Mouse (Mus musculus): ENCODE results near the gene Dclk1.

Gene Dclk1

GRCm38 (mm10) chr3:55397752-55398693, 155.9 kb downstream of the Dclk1 start:
- DNase-seq (ENCODE audit: extremely low read depth, low read depth), result no peak

GRCm38 (mm10) chr3:55401236-55401635, 159.1 kb downstream of the Dclk1 start:
- no peak for DNase-seq (ENCODE audit: extremely low read depth, low read depth)

DNA sequence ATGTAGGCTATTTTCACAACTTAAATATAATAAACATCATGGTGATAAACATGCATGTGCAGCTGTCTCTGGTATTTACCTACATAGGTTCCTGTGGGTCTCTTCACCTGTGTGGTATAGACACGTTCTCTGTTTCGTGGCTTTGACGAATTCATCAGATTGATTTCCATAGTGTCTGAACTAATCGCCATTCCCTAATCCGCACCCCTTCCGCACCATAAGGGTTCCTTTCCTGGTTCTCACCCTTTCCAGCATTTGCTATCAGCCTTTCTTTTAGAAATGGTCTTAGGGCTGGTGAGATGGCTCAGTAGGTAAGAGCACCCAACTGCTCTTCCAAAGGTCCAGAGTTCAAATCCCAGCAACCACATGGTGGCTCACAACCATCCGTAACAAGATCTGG, 162.6 kb downstream of the Dclk1 start:
- no peak for DNase-seq (ENCODE audit: extremely low read depth, low read depth)

DNA sequence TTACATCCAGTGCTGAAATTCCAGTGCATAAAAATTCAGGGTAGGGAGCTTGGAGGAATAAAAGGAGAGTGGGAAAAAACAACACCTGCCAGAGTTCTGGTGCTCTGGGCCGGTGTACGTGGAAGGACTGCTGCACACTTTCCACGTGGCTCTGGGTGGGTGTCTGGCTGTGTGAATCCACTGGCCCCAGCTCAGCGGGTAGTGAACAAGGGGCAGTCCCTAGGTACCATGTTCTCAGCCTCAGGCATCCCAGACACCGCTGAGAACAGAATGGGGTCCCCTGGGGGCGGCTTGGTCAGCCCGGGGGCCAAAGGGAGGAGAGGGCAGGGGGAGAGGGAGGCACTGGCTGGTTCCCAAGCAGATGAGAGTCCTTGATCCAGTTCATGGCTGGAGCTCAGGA, 164.5 kb downstream of the Dclk1 start:
- DNase-seq (ENCODE audit: extremely low read depth, low read depth), result no peak

DNA sequence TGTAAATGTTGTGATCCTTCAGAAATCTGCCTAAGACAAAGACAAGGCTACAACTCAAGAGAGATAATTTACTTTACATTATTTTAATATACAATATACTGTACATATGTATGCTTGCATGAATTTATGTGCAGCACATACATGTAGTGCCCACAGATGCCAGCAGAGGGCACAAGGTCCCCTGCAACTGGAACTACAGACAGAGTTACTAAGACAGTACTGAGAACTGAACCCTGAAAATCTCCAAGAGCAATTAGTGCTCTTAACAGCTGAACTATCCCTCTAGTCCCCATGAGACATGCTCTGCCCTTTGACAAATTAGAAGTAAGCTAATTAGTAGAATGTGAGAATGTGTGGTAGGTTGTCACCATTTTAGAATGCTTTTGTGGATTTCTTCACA, 169.4 kb downstream of the Dclk1 start:
- no peak for DNase-seq (ENCODE audit: extremely low read depth, low read depth)

- DNase-seq (ENCODE audit: extremely low read depth, low read depth), result no peak
These were observed 173.4 kb downstream of the Dclk1 start for GRCm38 (mm10) chr3:55415527-55415950.

DNA sequence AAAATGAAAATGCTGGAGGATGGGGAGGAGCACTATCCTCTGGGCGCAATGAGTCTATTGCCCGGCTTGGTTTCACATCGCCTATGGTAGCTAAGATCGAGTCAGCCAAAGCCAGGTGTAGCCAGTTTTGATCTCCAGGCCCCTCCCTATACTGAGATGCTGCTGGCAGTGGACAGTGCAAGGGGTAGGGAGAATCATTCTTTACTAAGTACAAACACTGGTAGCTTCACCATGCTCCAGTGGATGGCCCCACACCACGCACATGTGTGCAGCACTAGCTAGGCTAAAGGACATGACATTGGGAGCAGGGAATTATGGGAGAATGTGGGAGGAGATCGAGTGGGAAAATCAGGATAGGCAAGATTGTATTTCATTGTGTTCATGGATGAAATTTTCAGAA, 176.7 kb downstream of the Dclk1 start:
- DNase-seq (ENCODE audit: extremely low read depth, low read depth), result no peak

DNA sequence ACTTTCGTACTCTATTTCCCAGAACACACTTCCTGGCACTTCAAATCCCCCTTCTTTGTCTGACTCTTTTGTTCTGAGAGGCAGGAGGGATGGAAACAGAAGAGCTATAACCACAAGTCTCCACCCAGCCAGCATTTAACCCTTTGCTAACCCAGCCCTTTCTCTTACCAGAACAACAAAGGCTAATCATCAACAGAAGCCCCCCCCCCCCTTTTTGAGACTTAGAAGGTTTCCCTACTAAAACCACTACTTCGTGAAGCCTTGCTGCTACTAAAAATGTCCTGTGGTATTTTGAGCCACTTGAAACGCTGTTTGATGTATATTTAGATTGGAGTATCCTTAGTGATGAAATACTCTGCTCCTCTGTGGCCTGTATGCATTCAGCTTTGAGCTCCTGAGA, 177.2 kb downstream of the Dclk1 start:
- DNase-seq (ENCODE audit: extremely low read depth, low read depth), result no peak

- DNase-seq (ENCODE audit: extremely low read depth, low read depth), result no peak
These were observed 178.4 kb downstream of the Dclk1 start for GRCm38 (mm10) chr3:55420436-55421083.

- DNase-seq (ENCODE audit: extremely low read depth, low read depth), result no peak
These were observed 181.7 kb downstream of the Dclk1 start for GRCm38 (mm10) chr3:55423640-55424397.

GRCm38 (mm10) chr3:55430022-55430549, 187.9 kb downstream of the Dclk1 start:
- no peak for DNase-seq (ENCODE audit: extremely low read depth, low read depth)

DNA sequence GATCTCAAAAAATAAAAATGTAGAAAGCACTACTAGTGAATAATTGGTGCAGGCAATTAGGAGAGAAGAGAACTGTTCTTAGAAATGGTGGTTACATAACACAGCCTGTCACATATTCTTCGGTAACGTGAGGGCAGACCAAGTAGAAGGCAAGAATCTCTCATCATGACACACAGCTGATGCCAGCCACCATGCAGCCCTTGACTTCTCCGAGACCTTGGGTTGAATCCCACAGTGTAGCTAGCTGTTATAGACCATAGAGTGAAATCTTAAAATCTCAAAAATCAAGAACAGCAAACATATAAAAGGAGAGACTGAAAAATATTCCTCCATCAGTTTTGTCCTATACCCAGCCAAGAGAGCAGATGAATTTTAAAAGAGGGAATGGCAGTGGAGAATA, 189.1 kb downstream of the Dclk1 start:
- no peak for DNase-seq (ENCODE audit: extremely low read depth, low read depth)

- DNase-seq (ENCODE audit: extremely low read depth, low read depth), result no peak
These were observed 192.1 kb downstream of the Dclk1 start for GRCm38 (mm10) chr3:55434276-55434675.

DNA sequence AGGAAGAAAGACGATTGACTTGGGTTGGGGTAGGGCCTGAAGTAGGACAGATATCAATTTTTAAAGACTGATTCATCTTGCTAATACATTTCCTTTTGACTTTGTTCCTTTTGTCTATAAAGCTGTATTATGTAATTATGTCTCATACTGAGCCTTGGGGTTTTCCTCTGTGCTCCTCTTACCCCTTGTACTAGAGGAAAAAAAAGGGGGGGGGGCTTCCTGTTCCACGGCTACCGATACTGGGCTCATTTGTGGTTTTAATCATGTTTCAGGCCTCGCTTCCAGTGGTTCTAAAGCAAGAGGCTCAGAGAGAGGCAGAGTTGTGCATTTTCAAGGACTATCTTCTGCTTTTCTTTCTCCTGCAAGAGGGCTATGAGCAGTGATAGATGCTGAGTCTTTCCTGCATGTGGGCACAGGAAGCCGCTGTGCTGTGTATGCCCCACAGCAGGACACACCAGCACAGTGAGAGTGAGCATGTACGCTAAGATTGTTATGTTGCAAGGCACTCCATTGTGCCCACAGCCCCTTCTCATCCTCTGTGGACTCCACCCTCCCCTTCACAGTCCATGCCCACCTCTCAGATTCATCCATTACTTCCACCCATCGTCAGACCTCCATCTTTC, 196.8 kb downstream of the Dclk1 start:
- DNase-seq (ENCODE audit: extremely low read depth, low read depth), result no peak

GRCm38 (mm10) chr3:55440342-55440741, 198.2 kb downstream of the Dclk1 start:
- DNase-seq (ENCODE audit: extremely low read depth, low read depth), result no peak

DNA sequence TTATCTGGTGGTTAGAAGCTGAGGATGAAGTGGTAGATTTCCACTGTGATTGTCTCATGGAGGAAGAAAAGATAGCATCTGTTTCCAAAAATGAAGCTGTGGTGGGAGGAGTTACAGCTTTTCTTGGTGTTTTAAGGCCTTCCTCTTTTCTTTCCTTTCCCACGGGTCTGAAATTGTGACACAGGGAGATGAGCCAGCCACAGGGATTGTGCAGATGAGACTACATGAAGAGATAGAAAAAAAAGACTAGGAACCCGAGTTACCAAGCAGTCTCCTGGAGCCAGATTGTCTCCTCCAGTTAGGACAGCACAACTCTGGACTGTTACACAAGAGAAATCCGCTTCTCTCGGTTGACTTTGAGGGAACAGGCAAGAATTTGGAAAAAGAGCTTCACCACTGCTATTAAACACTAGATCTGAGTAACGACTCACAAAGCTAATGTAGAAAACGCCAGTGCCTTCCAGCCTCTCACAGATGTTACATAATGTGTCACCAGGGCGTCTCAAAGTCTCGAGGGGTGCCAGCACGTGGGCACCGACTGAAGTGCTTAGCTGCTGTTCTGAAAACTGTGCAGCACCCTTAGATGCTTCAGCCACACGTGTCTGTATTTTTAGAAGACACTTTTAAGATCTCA, 200.0 kb downstream of the Dclk1 start:
- no peak for DNase-seq (ENCODE audit: extremely low read depth, low read depth)

- no peak for DNase-seq (ENCODE audit: extremely low read depth, low read depth)
These were observed 201.1 kb downstream of the Dclk1 start for GRCm38 (mm10) chr3:55443271-55443670.

- no peak for DNase-seq (ENCODE audit: extremely low read depth, low read depth)
These were observed 201.6 kb downstream of the Dclk1 start for GRCm38 (mm10) chr3:55443725-55444124.

DNA sequence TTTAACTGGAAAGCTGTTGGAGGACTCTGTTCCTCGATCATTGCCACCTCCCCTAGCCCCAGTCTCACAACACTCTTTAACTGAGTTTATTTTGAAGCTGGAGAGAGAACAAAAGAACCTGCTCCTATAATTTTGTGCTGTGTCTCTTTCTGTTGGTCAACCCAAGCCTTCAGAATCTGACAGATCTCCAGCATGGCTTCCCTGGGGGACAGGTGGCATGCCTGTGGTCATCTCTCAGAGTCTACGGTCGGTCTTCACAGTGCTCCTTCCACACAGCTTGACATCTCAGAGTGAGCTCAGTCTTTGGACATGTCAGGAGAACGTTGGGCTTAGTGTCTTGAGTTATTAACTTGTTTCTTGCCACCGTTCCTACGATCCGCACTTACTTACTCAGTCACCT, 204.5 kb downstream of the Dclk1 start:
- no peak for DNase-seq (ENCODE audit: extremely low read depth, low read depth)

Data from MEL-GATA-1-ER (cell line).